Mouse (Mus musculus) frontal cortex, postnatal 36 days (tissue): Measurements from ENCODE around the gene Tspan9.

Source experiments
- DNase-seq, 2 experiments: peaks; one replicate each; pipeline ENCODE4 v3.0.0; 2022; ENCODE audit warnings: low spot score in 2 of 2

Tspan9 gene

DNA sequence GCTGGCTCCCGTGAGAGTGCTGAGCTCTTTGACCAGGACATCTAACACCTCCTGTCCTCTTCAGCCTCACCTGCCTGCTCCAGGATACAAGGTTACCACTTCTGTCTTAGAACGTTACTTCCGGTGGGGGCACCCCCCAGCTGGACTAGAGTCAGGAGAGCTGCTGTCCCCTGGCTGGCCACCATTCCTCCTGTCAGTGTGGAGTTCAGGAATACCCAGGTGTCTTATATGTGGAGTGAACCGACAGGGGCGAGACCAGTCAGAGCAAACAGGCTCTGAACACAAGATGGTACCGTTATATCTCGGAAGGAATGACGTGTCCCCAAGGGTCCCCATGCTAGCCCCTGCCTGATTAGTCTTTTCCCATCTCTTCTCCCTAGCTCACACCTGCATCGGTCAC lies 106.8 kb downstream of the Tspan9 start:
- no peak for DNase-seq

GRCm38 (mm10) chr6:128035930-128036309 lies 107.5 kb downstream of the Tspan9 start:
- DNase-seq = no peak

GRCm38 (mm10) chr6:128035250-128035929 lies 108.0 kb downstream of the Tspan9 start:
- peak; percentile 66 to 74 for DNase-seq

DNA sequence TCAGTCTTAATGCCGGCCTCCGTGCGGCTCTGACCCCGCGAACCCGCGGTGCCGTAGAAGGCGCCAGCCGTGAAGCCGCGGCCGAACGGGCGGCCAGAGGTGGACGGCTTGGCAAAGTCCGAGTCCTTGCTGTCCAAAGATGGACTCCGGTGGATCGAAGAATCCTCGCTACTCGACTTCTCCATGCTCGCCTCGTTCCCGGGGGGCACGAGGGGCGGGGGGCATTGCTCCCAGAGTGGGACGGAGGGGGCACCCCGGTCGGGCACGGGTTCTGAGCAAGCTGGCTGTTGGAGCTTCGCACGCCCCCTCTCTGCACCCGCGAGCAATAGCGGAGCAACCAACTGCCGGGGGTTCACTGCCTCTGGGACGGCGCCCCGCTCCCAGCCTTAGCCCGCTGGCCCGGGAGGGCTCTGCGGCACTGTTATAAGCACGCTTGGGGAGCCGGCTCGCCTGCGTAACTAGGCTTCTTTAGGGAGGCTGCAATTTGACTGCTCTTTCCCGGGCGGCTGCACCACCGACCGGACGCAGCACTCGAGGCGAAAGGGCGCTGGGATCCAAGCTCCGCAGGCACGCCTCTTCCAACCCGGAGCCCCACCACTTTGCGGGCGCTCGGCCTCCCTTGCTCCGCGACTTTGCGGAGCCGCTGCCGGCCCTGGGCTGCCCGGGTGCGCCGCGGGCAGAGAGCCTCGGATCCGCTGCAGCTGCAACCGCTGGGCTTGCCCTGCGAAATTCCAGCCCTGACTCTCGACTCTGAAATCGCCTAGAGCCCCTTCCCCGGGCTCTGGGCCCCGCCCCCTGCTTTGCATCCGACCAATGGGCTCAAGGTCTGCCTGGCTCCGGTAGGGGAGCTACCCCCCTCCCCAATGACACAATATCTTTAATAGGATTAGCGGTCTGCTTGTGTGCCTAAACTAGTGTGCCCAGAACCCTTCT lies 108.8 kb downstream of the Tspan9 start:
- peak; percentile 45 to 48 for DNase-seq

DNA sequence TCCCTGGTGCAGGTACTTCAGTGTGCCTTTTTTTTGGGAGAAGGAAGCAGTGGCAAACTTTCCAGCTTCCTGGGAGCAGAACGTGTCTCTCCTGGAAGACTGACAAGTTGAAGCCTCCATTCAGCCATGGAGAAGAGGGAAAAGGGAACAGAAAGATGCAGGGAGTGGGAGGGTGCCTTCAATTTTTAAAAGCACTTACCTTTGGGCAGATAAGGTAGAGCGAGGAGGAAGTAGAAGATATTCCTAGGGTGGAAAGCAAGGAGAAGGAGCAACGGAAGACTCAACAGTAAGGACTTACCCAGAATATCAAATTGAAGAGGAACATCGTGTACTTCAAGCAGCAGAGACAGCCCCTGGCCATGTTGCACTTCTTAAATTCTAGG lies 109.5 kb downstream of the Tspan9 start:
- DNase-seq = no peak

DNA sequence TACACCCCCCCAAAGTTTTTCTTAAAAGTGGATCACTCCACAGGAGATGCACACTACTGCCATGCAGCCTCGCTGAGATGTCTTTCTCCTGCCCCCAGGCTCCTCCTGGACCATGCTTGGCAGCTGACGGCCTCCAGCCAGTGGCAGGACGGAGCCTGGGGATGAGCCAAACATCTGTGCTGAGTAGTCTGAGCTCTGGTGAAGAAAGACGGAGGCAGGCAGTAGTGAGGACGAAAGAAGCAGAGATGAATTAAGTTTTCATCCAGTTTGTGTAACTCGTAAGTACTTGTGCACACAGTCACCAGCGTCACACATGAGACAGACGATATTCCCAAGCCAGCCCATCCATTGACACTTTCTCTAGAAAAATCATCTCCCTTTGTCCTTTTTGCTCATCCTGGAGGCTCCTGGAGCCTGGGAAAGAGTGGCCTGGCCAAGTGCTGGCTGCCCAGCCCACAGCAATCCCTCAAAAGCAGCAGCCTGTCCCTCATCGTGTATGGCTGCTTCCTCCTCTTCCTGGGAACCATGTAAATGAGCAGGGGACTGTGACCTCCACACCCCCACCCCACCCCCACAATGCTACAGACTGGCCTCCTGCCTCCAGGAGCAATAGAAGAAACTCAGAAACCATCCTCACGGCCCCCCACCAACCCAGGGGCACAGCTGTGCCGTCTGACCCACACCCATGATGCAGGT lies 110.1 kb downstream of the Tspan9 start:
- DNase-seq = no peak

DNA sequence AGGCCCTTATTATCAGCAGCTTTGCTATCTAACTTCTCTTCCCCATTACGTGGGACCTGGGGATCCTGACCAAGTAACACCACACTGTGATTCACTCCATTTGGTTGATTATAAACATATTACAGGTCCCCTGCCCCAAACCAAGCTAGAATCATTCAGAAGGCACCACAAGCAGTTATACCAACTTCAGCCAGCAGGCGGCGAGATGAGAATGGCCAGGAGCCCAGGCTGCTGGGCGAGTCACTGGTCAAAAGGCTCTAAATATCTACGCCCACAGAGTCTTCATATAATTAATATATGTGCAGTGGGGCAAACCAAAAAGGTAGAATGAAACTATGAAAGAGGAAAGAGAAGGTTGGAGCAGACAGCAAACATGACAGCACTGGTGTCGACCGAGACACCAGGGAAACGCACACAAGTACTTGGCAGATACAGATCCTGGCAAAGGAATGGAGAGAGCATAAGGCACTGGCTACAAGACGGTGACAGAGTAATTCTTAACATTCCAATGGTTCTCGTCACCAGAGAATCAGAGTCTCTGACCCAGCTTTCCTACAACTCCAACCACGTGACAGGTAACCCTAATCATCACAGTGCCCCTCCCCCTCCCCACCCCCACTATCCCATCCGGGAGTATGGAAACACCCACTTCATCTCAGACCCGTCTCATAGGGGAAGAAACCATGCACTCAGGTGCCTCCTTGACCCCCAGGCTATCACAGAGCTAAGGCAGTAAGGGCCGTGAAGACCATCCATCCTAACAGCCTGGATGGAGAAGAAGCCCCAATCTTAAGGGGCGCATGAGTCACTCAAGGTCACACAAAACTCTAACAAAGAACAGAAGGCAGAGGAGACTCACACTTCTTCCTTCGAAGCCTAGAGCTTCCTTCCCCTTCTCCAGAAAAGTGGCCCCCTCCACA lies 110.9 kb downstream of the Tspan9 start:
- DNase-seq = peak; percentile 84 to 90

DNA sequence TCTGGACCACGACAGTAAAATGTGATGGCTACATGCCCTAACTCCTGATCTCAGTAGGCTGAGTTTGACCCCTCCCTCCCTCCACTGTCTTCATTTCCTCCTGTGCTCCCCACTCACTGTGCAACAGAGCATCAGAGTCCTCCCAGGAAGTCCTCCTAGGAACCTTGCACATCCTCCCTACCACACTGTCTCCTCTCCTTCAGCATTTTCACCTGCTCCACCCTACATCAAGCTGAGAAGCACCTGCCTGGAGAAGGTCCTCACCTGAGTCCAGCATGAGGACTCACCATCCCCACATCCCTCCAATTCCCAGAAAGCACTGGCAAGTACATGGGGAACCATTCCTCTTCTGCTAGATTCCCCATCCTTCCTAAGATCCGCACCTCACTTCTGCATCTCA lies 111.8 kb downstream of the Tspan9 start:
- no peak for DNase-seq

- DNase-seq = no peak
These were observed 112.3 kb downstream of the Tspan9 start for GRCm38 (mm10) chr6:128031096-128031495.

DNA sequence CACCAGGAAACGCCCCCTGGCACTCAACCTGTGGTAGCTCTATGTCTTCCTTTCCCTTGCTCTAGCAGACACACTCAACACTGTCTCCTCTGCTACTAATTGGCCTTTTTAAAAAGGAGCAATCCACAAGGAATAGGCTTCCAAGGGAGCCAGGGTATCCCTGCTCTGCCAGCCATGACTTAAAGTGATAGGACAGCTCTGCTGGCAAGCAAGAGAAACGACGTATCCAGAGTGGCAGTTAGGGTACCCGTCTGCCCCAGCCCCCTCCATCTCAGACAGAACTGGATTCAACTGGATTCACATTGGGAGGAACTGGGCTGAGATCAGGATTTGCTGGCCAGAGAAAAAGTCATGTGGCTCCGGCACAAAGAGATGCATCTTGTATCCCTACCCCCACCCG lies 112.9 kb downstream of the Tspan9 start:
- DNase-seq = no peak

GRCm38 (mm10) chr6:128029517-128030348 lies 113.7 kb downstream of the Tspan9 start:
- DNase-seq = no peak

DNA sequence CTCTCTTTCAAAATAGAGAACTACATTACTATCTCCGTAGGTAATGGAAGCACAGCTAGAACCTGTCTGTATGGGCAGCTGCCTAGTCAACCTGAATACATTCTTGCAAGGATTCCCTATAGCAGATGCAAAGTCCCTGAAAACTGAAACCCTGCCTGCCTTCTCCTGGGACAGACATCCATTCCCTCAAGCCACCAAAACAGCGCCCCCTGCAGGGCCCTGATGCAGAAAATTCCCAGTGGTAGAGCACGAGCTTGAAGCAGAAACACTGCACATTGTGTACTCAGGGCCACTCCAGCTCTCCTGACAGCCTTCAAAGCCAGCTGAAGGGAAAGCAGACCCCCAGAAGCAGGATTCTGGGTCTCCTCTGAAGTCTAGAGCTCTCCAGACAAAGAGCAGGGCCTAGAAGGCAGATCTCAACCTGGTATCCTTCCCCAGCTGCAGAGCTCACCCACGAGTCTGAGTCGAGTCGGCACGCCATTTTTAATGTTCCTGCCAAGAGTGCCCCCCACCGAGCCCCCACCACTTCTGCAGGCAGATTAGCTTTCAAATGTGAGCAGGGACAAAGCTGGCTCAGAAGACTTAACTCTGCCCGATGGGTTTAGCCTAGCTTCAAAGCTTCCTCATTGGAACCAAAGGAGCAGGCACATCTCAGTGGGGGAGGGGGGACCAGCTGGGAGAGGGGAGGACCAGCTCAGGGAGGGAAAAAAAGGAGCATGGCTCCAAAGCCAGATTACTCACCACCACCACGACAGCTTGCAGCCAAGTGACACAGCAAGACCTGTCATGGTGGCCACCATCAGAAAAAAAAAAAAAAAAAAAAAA lies 115.1 kb downstream of the Tspan9 start:
- DNase-seq = no peak

DNA sequence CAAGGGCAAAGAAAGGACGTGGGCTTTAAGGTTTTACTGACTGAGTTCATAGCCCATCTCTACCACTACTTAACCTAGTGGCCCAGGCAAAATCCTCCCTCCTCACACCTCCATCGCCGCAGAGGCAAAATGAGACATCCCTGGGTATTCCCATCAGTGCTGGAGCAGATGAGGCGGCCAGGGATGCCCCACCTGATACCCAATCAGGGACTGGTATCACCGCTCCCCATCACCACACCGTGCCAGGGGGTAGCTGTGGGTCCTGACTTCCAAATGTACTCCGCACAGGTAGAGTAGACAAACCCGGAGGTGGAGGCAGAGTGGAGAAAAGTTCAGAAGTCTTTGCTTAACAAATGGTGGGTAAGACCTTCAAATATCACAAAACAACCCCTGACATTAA lies 117.4 kb downstream of the Tspan9 start:
- no peak for DNase-seq

- DNase-seq = no peak
These were observed 117.8 kb downstream of the Tspan9 start for GRCm38 (mm10) chr6:128025581-128025980.

- no peak for DNase-seq
These were observed 121.2 kb downstream of the Tspan9 start for GRCm38 (mm10) chr6:128022207-128022606.

GRCm38 (mm10) chr6:128021931-128022202 lies 121.5 kb downstream of the Tspan9 start:
- no peak for DNase-seq

DNA sequence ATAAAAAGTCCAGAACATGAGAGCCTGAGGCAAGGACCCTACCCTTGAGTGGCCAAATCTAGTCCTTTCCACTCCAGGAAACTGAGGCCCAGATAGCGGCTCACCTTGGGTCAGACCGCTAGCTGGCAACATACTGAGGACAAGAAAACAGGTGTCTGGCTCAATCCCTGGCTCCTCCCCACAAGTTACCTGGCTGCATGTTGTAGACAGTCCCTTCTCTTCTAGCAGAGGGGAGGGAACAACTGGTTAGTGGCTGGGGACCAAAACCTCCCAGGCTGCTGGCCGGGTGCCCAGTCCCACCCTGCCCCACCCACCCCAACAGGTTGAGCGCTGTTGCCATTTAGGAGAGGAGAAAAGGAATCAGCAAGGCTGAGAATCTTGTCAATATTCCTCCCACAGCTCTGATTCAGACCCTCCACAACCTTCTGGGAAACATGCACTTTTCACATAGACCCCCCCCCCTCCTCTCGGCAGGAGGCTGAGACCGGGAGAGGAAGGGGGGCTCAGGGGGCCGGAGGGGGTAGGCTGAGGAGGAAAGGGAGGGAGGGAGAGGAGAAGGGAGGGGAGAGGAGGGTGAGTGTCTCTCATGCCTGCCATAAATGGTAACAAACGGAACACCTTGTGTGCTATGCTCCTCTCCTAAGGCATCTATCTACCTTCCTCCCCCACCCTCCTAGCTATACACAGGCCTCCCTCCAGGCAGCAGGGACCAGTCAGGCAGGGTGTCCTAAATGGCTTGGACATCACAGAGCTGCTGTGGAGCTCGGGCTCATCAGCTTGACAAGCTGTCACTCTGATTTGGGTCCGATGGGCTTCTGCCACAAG lies 122.1 kb downstream of the Tspan9 start:
- no peak for DNase-seq

- no peak for DNase-seq
These were observed 122.8 kb downstream of the Tspan9 start for GRCm38 (mm10) chr6:128020521-128021057.

- DNase-seq = no peak
These were observed 123.3 kb downstream of the Tspan9 start for GRCm38 (mm10) chr6:128020053-128020452.
